Mouse (Mus musculus) heart, postnatal 0 days (tissue): Measurements from ENCODE around the gene Clmp.
"Not testable (repeated sequence)": the region's sequence is repeated elsewhere in the genome, so short reads cannot be mapped to it uniquely, and the experiment has no call there.

Experiments
- CTCF ChIP-seq: IDR thresholded peaks from 2 replicates; pipeline ENCODE4 v1.5.1; 2016; ENCODE audit warnings: antibody characterized with exemption, control low read depth, low read depth
- EP300 ChIP-seq: IDR thresholded peaks from 2 replicates; pipeline ENCODE4 v1.6.1; 2016; ENCODE audit warnings: antibody characterized with exemption, low read depth

DNA sequence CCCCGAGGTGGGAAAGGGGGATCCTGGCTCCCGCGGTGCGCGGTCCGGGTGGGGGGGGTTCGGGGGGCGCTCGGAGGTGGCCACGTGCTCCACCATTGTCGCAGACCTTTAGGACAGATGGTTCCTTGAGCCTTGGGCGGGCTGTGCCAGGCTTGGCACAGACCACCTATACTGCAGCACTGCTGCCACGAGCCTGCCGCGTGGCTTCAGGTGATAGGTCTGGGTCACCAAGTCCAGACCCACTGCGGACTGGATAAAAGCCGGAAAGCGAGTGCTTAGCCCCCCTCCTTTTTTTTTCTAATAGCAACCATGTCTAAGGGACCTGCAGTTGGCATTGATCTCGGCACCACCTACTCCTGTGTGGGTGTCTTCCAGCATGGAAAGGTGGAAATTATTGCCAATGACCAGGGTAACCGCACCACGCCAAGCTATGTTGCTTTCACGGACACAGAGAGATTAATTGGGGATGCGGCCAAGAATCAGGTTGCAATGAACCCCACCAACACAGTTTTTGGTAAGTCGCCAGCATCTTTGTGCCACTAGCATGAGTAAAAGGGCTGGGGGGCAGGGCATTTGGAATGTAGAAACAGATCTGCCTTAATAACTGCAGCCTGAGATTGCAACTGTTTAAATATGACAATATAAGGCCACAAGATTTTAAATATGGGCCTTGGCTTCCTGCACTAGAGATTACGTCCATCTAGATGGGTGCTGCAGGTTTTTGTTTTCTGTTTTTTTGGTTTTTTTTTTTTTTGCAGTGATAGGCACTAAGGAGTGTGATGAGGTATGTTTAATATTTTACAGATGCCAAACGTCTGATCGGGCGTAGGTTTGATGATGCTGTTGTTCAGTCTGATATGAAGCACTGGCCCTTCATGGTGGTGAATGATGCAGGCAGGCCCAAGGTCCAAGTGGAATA lies 116.1 kb downstream of the Clmp start:
- TF ChIP-seq CTCF, EP300: not testable (repeated sequence)
